Mouse (Mus musculus) spleen, postnatal 10 days (tissue): ENCODE data around the gene Plekhs1.
"Not testable (repeated sequence)": the region's sequence is repeated elsewhere in the genome, so short reads cannot be mapped to it uniquely, and the experiment has no call there.

Experiments
- DNase-seq, 2 experiments: peaks; one replicate each; pipeline ENCODE4 v3.0.0; 2021 to 2022; ENCODE audit warnings: low spot score in 2 of 2

Gene Plekhs1

GRCm38 (mm10) chr19:56513527-56513926, 52.1 kb downstream of the Plekhs1 start:
- not testable (repeated sequence) for DNase-seq

DNA sequence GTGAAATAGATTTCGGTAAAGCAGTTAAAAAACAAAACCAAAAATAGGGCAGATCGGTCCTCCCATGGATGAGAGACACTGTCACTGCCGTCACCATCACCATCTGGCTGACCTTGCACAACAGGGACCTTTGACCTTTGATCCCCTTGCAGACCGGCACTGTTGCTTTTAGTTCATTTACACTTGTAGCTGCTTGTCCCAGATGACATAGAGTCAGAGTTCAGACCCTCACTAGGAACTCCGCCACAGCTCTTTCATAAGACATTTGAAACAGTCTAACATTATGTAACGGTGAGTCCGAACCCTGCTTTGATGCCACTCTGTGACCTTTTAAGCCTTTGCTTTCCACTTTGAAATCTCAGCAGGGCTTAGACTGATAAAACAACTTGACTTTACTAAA, 58.0 kb downstream of the Plekhs1 start:
- DNase-seq = not testable (repeated sequence)

GRCm38 (mm10) chr19:56530529-56530928, 69.1 kb downstream of the Plekhs1 start:
- not testable (repeated sequence) for DNase-seq

DNA sequence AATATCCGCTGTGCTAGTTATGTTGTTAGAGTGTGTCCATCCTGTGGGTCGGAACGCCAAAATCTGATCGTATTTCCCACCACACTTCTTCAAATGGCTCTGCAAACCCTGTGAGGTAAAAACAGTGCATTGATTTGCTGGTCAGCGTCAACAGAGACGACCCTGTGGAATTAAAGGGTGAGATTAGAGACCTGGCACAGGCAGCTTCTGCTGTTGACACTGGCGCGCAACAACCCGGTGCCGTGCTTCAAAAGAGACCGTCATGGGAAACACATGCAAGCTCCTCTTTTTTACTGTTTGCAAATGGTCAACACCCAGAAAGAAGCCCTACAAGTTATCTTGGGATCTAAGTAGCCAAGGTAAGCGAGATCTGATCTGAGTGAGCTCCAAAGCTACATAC, 69.8 kb downstream of the Plekhs1 start:
- DNase-seq = no peak

DNA sequence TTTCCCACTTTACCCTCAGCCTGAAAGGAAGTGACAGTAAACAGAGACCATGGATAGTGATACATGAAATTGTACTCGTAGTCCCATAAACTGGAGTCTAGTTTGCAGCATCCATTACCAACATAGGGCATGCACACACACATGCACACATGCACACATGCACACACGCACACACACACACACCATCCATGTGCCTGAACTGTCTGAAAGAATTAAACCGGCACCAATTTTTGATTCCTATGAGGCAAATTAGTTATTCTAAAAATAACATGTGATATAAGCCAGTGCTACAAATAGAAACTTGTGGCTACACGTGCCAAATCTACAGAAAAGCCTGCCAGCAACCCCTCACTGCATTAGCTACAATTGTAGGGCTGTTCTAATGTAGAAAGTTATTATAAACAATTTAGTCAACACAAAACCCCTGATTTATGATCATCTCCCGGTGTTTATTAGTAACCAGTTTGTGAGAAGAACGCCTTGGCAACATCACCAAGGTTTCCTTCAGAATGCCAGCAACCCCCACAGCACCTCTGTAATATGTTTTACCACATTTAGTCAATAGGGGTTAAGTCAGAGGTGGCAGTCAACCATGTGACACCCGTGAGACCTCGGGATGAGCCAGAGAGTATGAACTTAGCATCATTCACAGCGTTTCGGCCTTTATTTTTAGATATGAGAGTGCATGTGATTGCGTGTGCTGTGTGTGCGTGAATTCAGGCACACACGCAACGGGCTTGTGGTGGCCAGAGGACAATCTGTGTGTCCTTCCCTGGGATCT, 72.0 kb downstream of the Plekhs1 start:
- no peak for DNase-seq

- DNase-seq = no peak
Measured at GRCm38 (mm10) chr19:56534337-56534736, 72.9 kb downstream of the Plekhs1 start.

- no peak for DNase-seq
Measured at GRCm38 (mm10) chr19:56535064-56535463, 73.6 kb downstream of the Plekhs1 start.

GRCm38 (mm10) chr19:56535765-56536164, 74.3 kb downstream of the Plekhs1 start:
- DNase-seq = no peak
